In the genomic region with DNA sequence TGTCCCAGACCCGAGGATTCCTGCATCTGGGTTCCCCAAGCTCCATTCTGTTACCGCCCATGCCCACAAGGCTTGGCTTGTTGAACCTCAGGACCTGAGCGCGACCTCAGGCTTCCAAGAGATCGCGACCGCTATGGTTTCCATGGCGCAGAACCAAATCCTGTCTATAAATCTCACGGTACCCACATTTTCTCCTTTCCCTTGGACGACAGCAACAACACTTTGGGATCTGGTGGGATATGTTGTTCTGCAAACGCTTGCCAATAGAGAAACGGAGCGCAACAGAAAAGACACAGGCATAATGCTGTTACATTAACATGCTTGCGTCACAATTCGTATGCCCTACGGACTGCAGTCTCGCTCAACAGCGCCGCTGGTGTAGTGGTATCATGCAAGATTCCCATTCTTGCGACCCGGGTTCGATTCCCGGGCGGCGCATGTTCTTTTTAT, we compare ENCODE assay signal across 8 mouse cellular contexts. TPM values are rescaled to one million over a fixed set of nuclear protein-coding genes. Genes with fewer than 3 reads are reported as not detected.
DNase-seq lines count a peak whose midpoint lies in the region; ATAC-seq lines count a peak whose summit lies in the region.

Gene Mettl26 (plus strand): TSS at position 354 of the 450 bp plus-strand sequence.

- H3K27me3 ChIP-seq in intestine, embryonic 14.5 days (replicated peaks; ENCODE audit: control insufficient read depth, insufficient read depth, low read length), result no peaks in the 10 kb centered on the region

- intact Hi-C loops in gastrocnemius, postnatal 36 days (cut with DNase I), result loop anchor here (2.0 kb wide), 1 partner anchor 42 kb away; the partner anchor contains the start of gene Stub1
- intact Hi-C loops in left cerebral cortex, postnatal 10 days (cut with DNase I), result no loop called here

- peaks cover 18% of the 10 kb centered on the region for H3K4me1 ChIP-seq in intestine, embryonic 14.5 days (replicated peaks; ENCODE audit: control insufficient read depth, insufficient read depth, low read length)

- H3K9me3 ChIP-seq in intestine, embryonic 14.5 days (ENCODE audit: control insufficient read depth, low read length), result no peaks in the 10 kb centered on the region

- peak within 1 kb of the TSS; percentile 92 for H3K27ac ChIP-seq in intestine, embryonic 14.5 days (ENCODE audit: low read depth)

- H3K36me3 ChIP-seq in intestine, embryonic 14.5 days (ENCODE audit: control insufficient read depth, insufficient read depth, low read length), result peaks cover 16% of the 10 kb centered on the region

- under 1% methylated on average over 25 of the region's 25 CpGs for WGBS in intestine, embryonic 14.5 days

- peak within 1 kb of the TSS; percentile 59 for H3K9ac ChIP-seq in intestine, embryonic 14.5 days (ENCODE audit: low read length)

- H3K4me3 ChIP-seq in intestine, embryonic 14.5 days (ENCODE audit: low read depth, low read length), result peak within 1 kb of the TSS; percentile 90

- DNase-seq in adrenal gland, adult 8-10 months, result peak; percentile 86
- peak; percentile 87 for DNase-seq in embryo, embryonic 11.5 days (ENCODE audit: low read depth, low spot score)
- DNase-seq in gastrocnemius, postnatal 36 days, result peak; percentile 89 to 96
- peak; percentile 100 for DNase-seq in intestine, embryonic 14.5 days (ENCODE audit: low spot score)
- DNase-seq in left cerebral cortex, postnatal 10 days (ENCODE audit: extremely low spot score in 1 of 2, low spot score in 2 of 2), result peak; percentile 91 to 96
- peak; percentile 95 to 96 for DNase-seq in right cerebral cortex, postnatal 10 days (ENCODE audit: low spot score in 2 of 2)
- DNase-seq in urinary bladder, postnatal 14 days (ENCODE audit: low spot score), result peak; percentile 95

- peak; percentile 72 for ATAC-seq in intestine, embryonic 14.5 days (replicated peaks; ENCODE audit: low FRiP score, low TSS enrichment, low read depth)
- peak; percentile 72 for ATAC-seq in megakaryocyte progenitor cell, adult 5-6 weeks (replicated peaks; ENCODE audit: poor library complexity)

- peak within 1 kb of the TSS; percentile 88 for H3K4me2 ChIP-seq in intestine, embryonic 14.5 days (ENCODE audit: low read length)

RNA-seq across cellular contexts. Expression of gene Mettl26, which starts in this region (rescaled TPM):
- 100 to 1,000 TPM; 113 to 215 (median 150) TPM for total RNA-seq in adrenal gland, adult 8-10 months (2022)
- 10 to 100 TPM; 28.9 to 32.2 TPM for total RNA-seq in gastrocnemius, postnatal 36 days (2021)
- 63.2 and 64.1 TPM in 2 replicates for polyA plus RNA-seq in intestine, embryonic 14.5 days (2014; fragmentation: Nextera tagmentation; extraction: Ambion mirVana)
- 10 to 100 TPM; 34.8 to 36.0 TPM for total RNA-seq in left cerebral cortex, postnatal 10 days (2021)
- 34.3 and 39.1 TPM in 2 replicates for total RNA-seq in megakaryocyte progenitor cell, adult 5-6 weeks (2015)
- total RNA-seq in megakaryocyte progenitor cell, adult 5-6 weeks (2017), result 15.4 and 22.3 TPM in 2 replicates

Comparison
In these comparisons a context has a peak if more than half of its experiments do, and no peak if none do; other contexts are left out.
1. Peak in every context shown above with its lines: DNase-seq, ATAC-seq, H3K4me3 ChIP-seq and H3K27ac ChIP-seq.